In the genomic region with DNA sequence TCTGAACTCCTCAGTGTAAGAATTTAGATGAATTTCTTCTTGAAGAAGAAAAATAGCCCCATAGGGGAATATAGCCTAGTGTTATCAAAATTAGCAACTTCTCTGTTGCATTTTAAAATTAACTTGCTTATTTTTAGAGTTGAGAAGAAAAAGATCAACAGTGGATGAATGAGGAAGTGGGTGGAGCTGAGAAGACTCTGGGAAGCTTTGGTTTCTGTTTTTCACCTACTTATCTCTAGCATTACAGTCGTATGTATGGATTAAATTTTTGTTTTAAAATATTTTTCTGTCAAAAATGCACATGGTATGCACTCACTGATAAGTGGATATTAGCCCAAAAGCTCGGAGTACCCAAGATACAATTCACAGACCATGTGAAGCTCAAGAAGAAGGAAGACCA, we compare ENCODE assay signal across 26 mouse cellular contexts. TPM values are rescaled to one million over a fixed set of nuclear protein-coding genes. Genes with fewer than 3 reads are reported as not detected.
DNase-seq lines count a peak whose midpoint lies in the region; ATAC-seq and TF ChIP-seq lines count a peak whose summit lies in the region.
"Had no signal": no experiment of that assay in that cellular context is flagged by ENCODE, and none has a peak within 500 bp of the region (broad histone marks: within the 10 kb centered on the region; RNA-seq: fewer than 3 reads in every experiment).

No protein-coding gene starts in this region.

- H3K4me3 ChIP-seq in CH12.LX (replicated peaks in 1 of 3; ENCODE audit: low read depth in 2 of 3, low read length in 2 of 3, poor library complexity in 1 of 3) (no peak overlapping the region), MEL (ENCODE audit: control insufficient read depth in 1 of 2, insufficient read depth in 1 of 2, low read depth in 2 of 2, low read length in 2 of 2) (peak overlapping the region; percentile 20 to 41)
- no peak overlapping the region; the same call in 1 of the 2 replicates for H3K4me3 ChIP-seq in bone marrow macrophage, adult 2 months (ENCODE audit: insufficient read depth, low read length)
- H3K4me3 ChIP-seq in forebrain, embryonic 13.5 days = no peak overlapping the region
- no peak overlapping the region for H3K4me3 ChIP-seq in midbrain, embryonic 15.5 days
- H3K4me3 ChIP-seq: embryonic facial prominence, embryonic 13.5 days; embryonic facial prominence, embryonic 15.5 days; erythroblast, embryonic 14.5 days; forebrain, embryonic 10.5 days; forebrain, embryonic 12.5 days; forebrain, embryonic 15.5 days had no signal

- peaks cover 0 to 3% of the 10 kb centered on the region in 2 experiments; a peak in 1 of 4 replicates for H3K4me1 ChIP-seq in CH12.LX (ENCODE audit: control insufficient read depth in 1 of 2, insufficient read depth in 2 of 2)
- 0 out of 4 replicates have a peak, but pooled peaks cover 0 to 2% of the 10 kb centered on the region in 2 experiments for H3K4me1 ChIP-seq in MEL (ENCODE audit: control insufficient read depth in 1 of 2, insufficient read depth in 2 of 2, low read length in 2 of 2)
- H3K4me1 ChIP-seq in bone marrow macrophage, adult 2 months (ENCODE audit: control insufficient read depth, insufficient read depth, low read length) = peaks cover 14% of the 10 kb centered on the region
- peaks cover 13% of the 10 kb centered on the region for H3K4me1 ChIP-seq in forebrain, embryonic 13.5 days
- H3K4me1 ChIP-seq in midbrain, embryonic 15.5 days = 0 out of 2 replicates have a peak, but pooled peaks cover 4% of the 10 kb centered on the region
- H3K4me1 ChIP-seq: embryonic facial prominence, embryonic 13.5 days; embryonic facial prominence, embryonic 15.5 days; forebrain, embryonic 10.5 days had no signal

- peak overlapping the region; percentile 84; the same call in 1 of the 2 replicates for H3K4me2 ChIP-seq in CH12.LX (ENCODE audit: insufficient read depth, low read depth, poor library complexity, severe bottlenecking)
- no peak overlapping the region for H3K4me2 ChIP-seq in forebrain, embryonic 13.5 days
- H3K4me2 ChIP-seq in midbrain, embryonic 15.5 days = no peak overlapping the region
- H3K4me2 ChIP-seq: embryonic facial prominence, embryonic 13.5 days; embryonic facial prominence, embryonic 15.5 days; forebrain, embryonic 12.5 days; forebrain, embryonic 15.5 days had no signal

- no peaks in the 10 kb centered on the region for H3K79me2 ChIP-seq in CH12.LX (replicated peaks; ENCODE audit: control insufficient read depth, extremely low read depth, insufficient read depth, poor library complexity, severe bottlenecking)
- H3K79me2 ChIP-seq in MEL (ENCODE audit: control insufficient read depth, insufficient read depth, low read length, poor library complexity) = no peaks in the 10 kb centered on the region

- TF ChIP-seq EP300 in CH12.LX (IDR thresholded peaks at IDR 0.05; ENCODE audit: low read length) = no peak
- TF ChIP-seq EP300 in MEL (IDR thresholded peaks at IDR 0.05; ENCODE audit: low read depth in 1 of 2, low read length in 2 of 2) = 0 out of 4 replicates have a peak, but pooled peaks of 1 of the 2 experiments have one; percentile 36

- no peaks in the 10 kb centered on the region for H3K27me3 ChIP-seq in CH12.LX (replicated peaks)
- H3K27me3 ChIP-seq in MEL (ENCODE audit: control insufficient read depth in 1 of 2, insufficient read depth in 2 of 2, low read length in 2 of 2) = peaks cover 0 to 11% of the 10 kb centered on the region in 2 experiments; a peak in 2 of 4 replicates
- H3K27me3 ChIP-seq in forebrain, embryonic 13.5 days = no peaks in the 10 kb centered on the region
- H3K27me3 ChIP-seq in midbrain, embryonic 15.5 days (replicated peaks) = no peaks in the 10 kb centered on the region
- H3K27me3 ChIP-seq: embryonic facial prominence, embryonic 13.5 days; embryonic facial prominence, embryonic 15.5 days; forebrain, embryonic 12.5 days; forebrain, embryonic 15.5 days had no signal

- no peak for ATAC-seq in forebrain, embryonic 13.5 days
- ATAC-seq in midbrain, embryonic 15.5 days (replicated peaks) = no peak
- ATAC-seq: activated CD4-positive, CD25-positive, alpha-beta regulatory T cell, adult 4 months; forebrain, embryonic 15.5 days; forebrain, postnatal 0 days; Patski had no signal

- no peak for TF ChIP-seq POLR2A in CH12.LX (IDR thresholded peaks at IDR 0.05; ENCODE audit: low read depth, low read length)
- TF ChIP-seq POLR2A in MEL (IDR thresholded peaks at IDR 0.05; ENCODE audit: control insufficient read depth in 1 of 2, insufficient read depth in 1 of 2, low read depth in 1 of 2, low read length in 2 of 2, poor library complexity in 1 of 2) = no peak
- no peak for TF ChIP-seq POLR2A in bone marrow macrophage, adult 2 months (IDR thresholded peaks at IDR 0.05; ENCODE audit: borderline replicate concordance, low read depth, low read length)

- DNase-seq in CH12.LX (ENCODE audit: extremely low read depth) (no peak), MEL (ENCODE audit: low read depth, low spot score) (peak; percentile 58)
- no peak for DNase-seq in heart, adult 18-20 months
- DNase-seq: adrenal gland, adult 8-10 months; adrenal gland, postnatal 14 days; adrenal gland, postnatal 36 days; cerebellum, adult 11 months; cerebellum, adult 18-20 months; cerebellum, adult 8-10 months; cerebellum, adult 9-11 months; cerebellum, postnatal 14 days; cerebellum, postnatal 36 days; embryo, embryonic 11 days; forebrain, postnatal 0 days had no signal

- dilution Hi-C loops in CH12.LX (cut with MboI; ENCODE audit: extremely low pct_ligation_motif_present, extremely low pct_unique_long_range_greater_than_20kb, low sequenced_read_pairs) = no loop called here

- TF ChIP-seq RAD21 in CH12.LX (IDR thresholded peaks at IDR 0.05; ENCODE audit: low read depth, low read length) = no peak
- no peak for TF ChIP-seq RAD21 in MEL (IDR thresholded peaks at IDR 0.05; ENCODE audit: low read depth, low read length)

- in situ Hi-C loops in CH12.LX (cut with MboI; ENCODE audit: low pct_ligation_motif_present, low pct_unique_long_range_greater_than_20kb, low sequenced_read_pairs) = no loop called here

- H3K27ac ChIP-seq in CH12.LX (ENCODE audit: insufficient read depth, low read depth) (no peak overlapping the region), MEL (ENCODE audit: control insufficient read depth, low read depth, low read length) (no peak overlapping the region)
- peak overlapping the region; percentile 30 for H3K27ac ChIP-seq in bone marrow macrophage, adult 2 months (ENCODE audit: insufficient read depth, low read depth, low read length)
- H3K27ac ChIP-seq in forebrain, embryonic 13.5 days = no peak overlapping the region
- no peak overlapping the region for H3K27ac ChIP-seq in midbrain, embryonic 15.5 days
- H3K27ac ChIP-seq: embryonic facial prominence, embryonic 13.5 days; embryonic facial prominence, embryonic 15.5 days; forebrain, embryonic 10.5 days; forebrain, embryonic 12.5 days; forebrain, embryonic 15.5 days had no signal

- H3K36me3 ChIP-seq in CH12.LX (replicated peaks in 1 of 2; ENCODE audit: control insufficient read depth in 1 of 2, insufficient read depth in 1 of 2, low read length in 1 of 2) (no peaks in the 10 kb centered on the region), MEL (ENCODE audit: control insufficient read depth in 1 of 2, insufficient read depth in 2 of 2, low read length in 2 of 2) (peaks cover 0 to 2% of the 10 kb centered on the region in 2 experiments; a peak in 1 of 4 replicates)
- no peaks in the 10 kb centered on the region for H3K36me3 ChIP-seq in forebrain, embryonic 13.5 days (ENCODE audit: poor library complexity, severe bottlenecking)
- H3K36me3 ChIP-seq in midbrain, embryonic 15.5 days (replicated peaks) = no peaks in the 10 kb centered on the region
- H3K36me3 ChIP-seq: embryonic facial prominence, embryonic 13.5 days; embryonic facial prominence, embryonic 15.5 days; forebrain, embryonic 10.5 days; forebrain, embryonic 12.5 days; forebrain, embryonic 15.5 days; G1E had no signal

- 77% methylated on average over 2 of the region's 2 CpGs for WGBS in forebrain, embryonic 13.5 days
- WGBS in midbrain, embryonic 15.5 days = 79% methylated on average over 2 of the region's 2 CpGs

- no peaks in the 10 kb centered on the region for H3K9me3 ChIP-seq in CH12.LX (replicated peaks; ENCODE audit: low read length)
- no peaks in the 10 kb centered on the region for H3K9me3 ChIP-seq in MEL (replicated peaks; ENCODE audit: insufficient read depth, low read length)
- H3K9me3 ChIP-seq in forebrain, embryonic 13.5 days (replicated peaks) = no peaks in the 10 kb centered on the region
- no peaks in the 10 kb centered on the region for H3K9me3 ChIP-seq in midbrain, embryonic 15.5 days
- H3K9me3 ChIP-seq: embryonic facial prominence, embryonic 13.5 days; embryonic facial prominence, embryonic 15.5 days; forebrain, embryonic 10.5 days; forebrain, embryonic 12.5 days; forebrain, embryonic 15.5 days; G1E had no signal

- no peak for TF ChIP-seq CTCF in CH12.LX (conservative IDR thresholded peaks at IDR 0.05 in 1 of 2, IDR thresholded peaks at IDR 0.05 in 1 of 2; ENCODE audit: low read depth in 2 of 2, low read length in 2 of 2)
- no peak for TF ChIP-seq CTCF in MEL (IDR thresholded peaks at IDR 0.05 in 2 of 3, conservative IDR thresholded peaks at IDR 0.05 in 1 of 3; ENCODE audit: control insufficient read depth in 1 of 3, insufficient read depth in 1 of 3, low read depth in 2 of 3, low read length in 3 of 3, poor library complexity in 1 of 3, severe bottlenecking in 1 of 3)
- no peak for TF ChIP-seq CTCF in bone marrow macrophage, adult 2 months (IDR thresholded peaks at IDR 0.05; ENCODE audit: low read depth, low read length)

- H3K9ac ChIP-seq in CH12.LX (ENCODE audit: insufficient read depth, low read depth) (no peak overlapping the region), MEL (ENCODE audit: control insufficient read depth, low read depth, low read length, poor library complexity, severe bottlenecking) (no peak overlapping the region)
- no peak overlapping the region for H3K9ac ChIP-seq in forebrain, embryonic 13.5 days
- no peak overlapping the region for H3K9ac ChIP-seq in midbrain, embryonic 15.5 days
- H3K9ac ChIP-seq: embryonic facial prominence, embryonic 13.5 days; embryonic facial prominence, embryonic 15.5 days; forebrain, embryonic 12.5 days; forebrain, embryonic 15.5 days; forebrain, postnatal 0 days had no signal

TF ChIP-seq in CH12.LX, 34 proteins besides CTCF, POLR2A, EP300 and RAD21 (continues in another document):
- no peak for TF ChIP-seq ZMIZ1 (IDR thresholded peaks at IDR 0.05; ENCODE audit: low read depth, low read length)

RNA-seq across cellular contexts. Expression of gene Hectd2, which starts 6.7 kb away (rescaled TPM):
- total RNA-seq in CH12.LX (2012; rRNA removed) = 0.08 TPM in 2 replicates
- 0.49 and 0.78 TPM in 2 replicates for total RNA-seq in CH12.LX (2014; rRNA removed)
- 0.56 and 0.70 TPM in 2 replicates for polyA plus RNA-seq in CH12.LX (2012; ENCODE audit: insufficient read length, low read depth)
- 0.12 and 0.39 TPM in 2 replicates for total RNA-seq in MEL (2012; rRNA removed)
- polyA plus RNA-seq in MEL (2012; ENCODE audit: insufficient read depth in 1 of 2, insufficient read length in 2 of 2, low read depth in 1 of 2, low replicate concordance in 2 of 2, missing spikeins in 1 of 2) = 1 to 10 TPM in 1 of 2 experiments, not detected in 1; 2.0 TPM
- polyA plus RNA-seq in bone marrow macrophage, adult 2 months (2012; ENCODE audit: insufficient read depth, insufficient read length, missing spikeins) = 2.3 and 4.2 TPM in 2 replicates
- total RNA-seq in heart, adult 18-20 months (2021) = 1 to 10 TPM; 1.5 TPM
- polyA plus RNA-seq in forebrain, embryonic 13.5 days (2015; fragmentation: Nextera tagmentation; extraction: Ambion mirVana) = 12.1 and 12.8 TPM in 2 replicates
- 11.2 and 12.4 TPM in 2 replicates for polyA plus RNA-seq in midbrain, embryonic 15.5 days (2015; fragmentation: Nextera tagmentation; extraction: Ambion mirVana)
- polyA plus RNA-seq: erythroblast, embryonic 14.5 days had no signal

Comparison
In these comparisons a context has a peak if more than half of its experiments do, and no peak if none do; other contexts are left out.
1. H3K4me3 ChIP-seq: peak in MEL (2 of 2); none in CH12.LX (0 of 3), bone marrow macrophage, adult 2 months (single experiment), forebrain, embryonic 13.5 days (single experiment) and midbrain, embryonic 15.5 days (single experiment).
2. Of the 35 proteins assayed by ChIP-seq in both MEL and CH12.LX: peak only in MEL: ETS1 and RCOR1; only in CH12.LX: none; in both: none; in neither: 32; mixed calls (peak in some experiments, not most) for 1.